Comparison of ENCODE assay signal across 8 mouse cellular contexts in the genomic region with DNA sequence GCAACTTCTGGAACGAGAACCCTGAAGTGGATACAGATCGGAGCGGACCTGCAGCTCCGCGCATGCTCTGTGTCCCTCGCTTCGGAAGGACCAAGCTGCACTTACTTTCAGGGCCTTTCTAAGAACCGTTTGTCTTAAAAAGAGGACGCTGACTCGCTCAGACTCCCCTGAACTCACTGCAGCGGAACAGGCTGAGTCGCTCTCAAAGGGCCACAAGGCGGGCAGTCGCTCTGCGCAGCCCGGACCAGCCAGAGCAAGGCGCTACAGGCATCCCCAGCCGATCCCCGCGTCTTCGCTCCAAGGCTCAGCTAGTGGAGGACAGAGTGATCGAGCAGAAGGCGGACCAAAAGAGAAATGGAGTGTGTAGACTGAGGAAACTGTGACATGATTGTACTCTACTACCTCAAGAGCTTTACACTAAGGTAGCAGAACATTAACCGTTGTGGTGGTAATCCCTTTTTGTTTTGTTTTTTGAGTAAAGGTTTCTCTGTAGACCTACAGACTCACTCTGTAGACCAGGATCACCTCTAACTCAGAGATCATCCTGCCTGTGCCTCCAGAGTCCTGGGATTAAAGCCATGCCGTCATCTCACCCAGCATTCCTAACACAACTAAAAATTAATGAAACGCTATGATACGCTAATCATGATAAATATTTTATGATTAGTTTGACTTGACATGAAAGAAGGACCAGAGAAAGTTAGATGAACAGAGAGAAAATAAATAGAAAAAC. TPM values are rescaled to one million over a fixed set of nuclear protein-coding genes. Genes with fewer than 3 reads are reported as not detected.
DNase-seq lines count a peak whose midpoint lies in the region; ATAC-seq and TF ChIP-seq lines count a peak whose summit lies in the region.

TSS of gene Fan1 (minus strand) at position 266 of the 733 bp plus-strand sequence.

- H3K9ac ChIP-seq in hindbrain, embryonic 12.5 days = peak within 1 kb of the TSS; percentile 71

- CTCF ChIA-PET in Patski (lab: Charles Lee) = interaction anchor here (1.0 kb wide), 1 partner anchor 50 kb away, joined by 3 read pairs; no protein-coding TSS in a partner anchor

- WGBS in hindbrain, embryonic 12.5 days = 5% methylated on average over 27 of the region's 27 CpGs

- H3K9me3 ChIP-seq in hindbrain, embryonic 12.5 days (replicated peaks) = no peaks in the 10 kb centered on the region

- peaks cover 8% of the 10 kb centered on the region for H3K4me1 ChIP-seq in hindbrain, embryonic 12.5 days

- H3K27ac ChIP-seq in hindbrain, embryonic 12.5 days = peak within 1 kb of the TSS; percentile 94

- peak; percentile 98 for ATAC-seq in Patski
- ATAC-seq in hindbrain, embryonic 12.5 days (ENCODE audit: low FRiP score) = peak; percentile 95

- H3K27me3 ChIP-seq in Patski = no peaks in the 10 kb centered on the region
- H3K27me3 ChIP-seq in hindbrain, embryonic 12.5 days = no peaks in the 10 kb centered on the region

- POLR2A ChIA-PET in Patski (lab: Charles Lee) = no interaction called here

- H3K4me2 ChIP-seq in hindbrain, embryonic 12.5 days (replicated peaks) = peak within 1 kb of the TSS; percentile 56

- no peak for TF ChIP-seq CTCF in Patski (IDR thresholded peaks at IDR 0.05)

- peak; percentile 50 for DNase-seq in Patski (ENCODE audit: low read depth, low spot score)
- DNase-seq in cerebellum, postnatal 10 days = peak; percentile 89 to 90
- DNase-seq in frontal cortex, postnatal 10 days (ENCODE audit: low spot score in 2 of 2) = peak; percentile 72 to 83
- DNase-seq in layer of hippocampus, postnatal 14 days (ENCODE audit: low spot score in 2 of 2) = peak; percentile 89 to 90
- peak; percentile 92 for DNase-seq in lung, postnatal 10 days
- DNase-seq in ovary, postnatal 14 days (ENCODE audit: low spot score) = peak; percentile 89
- DNase-seq in thymus, postnatal 10 days (ENCODE audit: low spot score in 2 of 2) = peak; percentile 73 to 80

- in situ Hi-C loops in Patski (cut with MboI; ENCODE audit: low pct_unique_long_range_greater_than_20kb) = no loop called here

- H3K36me3 ChIP-seq in hindbrain, embryonic 12.5 days = peaks cover 29% of the 10 kb centered on the region

- H3K4me3 ChIP-seq in hindbrain, embryonic 12.5 days = peak within 1 kb of the TSS; percentile 66

RNA-seq across cellular contexts. Expression of gene Fan1, which starts in this region (rescaled TPM):
- polyA plus RNA-seq in Patski (2021) = 5.2 TPM
- 9.1 and 10.1 TPM in 2 replicates for polyA plus RNA-seq in hindbrain, embryonic 12.5 days (2016; fragmentation: Nextera tagmentation; extraction: Ambion mirVana)
- 10 to 100 TPM; 10.4 to 12.1 TPM for total RNA-seq in layer of hippocampus, postnatal 14 days (2021)

Comparison
In these comparisons a context has a peak if more than half of its experiments do, and no peak if none do; other contexts are left out.
1. Peak in every context shown above with its lines: DNase-seq, ATAC-seq, H3K4me3 ChIP-seq and H3K27ac ChIP-seq.